ENCODE assay signal across 9 mouse cellular contexts in genomic region chrX:73774802-73775483, GRCm38 (mm10). TPM values are rescaled to one million over a fixed set of nuclear protein-coding genes. Genes with fewer than 3 reads are reported as not detected.
DNase-seq lines count a peak whose midpoint lies in the region; ATAC-seq and TF ChIP-seq lines count a peak whose summit lies in the region.
"Had no signal": no experiment of that assay in that cellular context is flagged by ENCODE, and none has a peak within 500 bp of the region (broad histone marks: within the 10 kb centered on the region; RNA-seq: fewer than 3 reads in every experiment).

No protein-coding gene starts in this region.

- 0 out of 2 replicates have a peak, but pooled peaks cover 5% of the 10 kb centered on the region for H3K27me3 ChIP-seq in heart, embryonic 12.5 days (replicated peaks)
- H3K27me3 ChIP-seq in kidney, postnatal 0 days (ENCODE audit: insufficient read depth, low read length), result no peaks in the 10 kb centered on the region
- no peaks in the 10 kb centered on the region for H3K27me3 ChIP-seq in neural tube, embryonic 13.5 days
- H3K27me3 ChIP-seq: embryonic facial prominence, embryonic 15.5 days had no signal

- no peaks in the 10 kb centered on the region for H3K9me3 ChIP-seq in heart, embryonic 12.5 days (replicated peaks)
- H3K9me3 ChIP-seq in kidney, postnatal 0 days (replicated peaks; ENCODE audit: low read length), result no peaks in the 10 kb centered on the region
- no peaks in the 10 kb centered on the region for H3K9me3 ChIP-seq in neural tube, embryonic 13.5 days
- H3K9me3 ChIP-seq: embryonic facial prominence, embryonic 15.5 days had no signal

- no peak for TF ChIP-seq CTCF in kidney, postnatal 0 days (IDR thresholded peaks at IDR 0.05; ENCODE audit: low read depth)

- H3K36me3 ChIP-seq in heart, embryonic 12.5 days, result peaks cover 43% of the 10 kb centered on the region
- H3K36me3 ChIP-seq in kidney, postnatal 0 days (ENCODE audit: insufficient read depth, low read length), result peaks cover 4% of the 10 kb centered on the region; the same call in 1 of the 2 replicates
- H3K36me3 ChIP-seq in neural tube, embryonic 13.5 days, result peaks cover 38% of the 10 kb centered on the region

- intact Hi-C loops in left cerebral cortex, postnatal 4 days (cut with DNase I), result no loop called here

- peak overlapping the region; percentile 68 for H3K4me2 ChIP-seq in heart, embryonic 12.5 days
- H3K4me2 ChIP-seq in kidney, postnatal 0 days (ENCODE audit: low read length), result no peak overlapping the region
- H3K4me2 ChIP-seq in neural tube, embryonic 13.5 days, result no peak overlapping the region
- H3K4me2 ChIP-seq: embryonic facial prominence, embryonic 15.5 days had no signal

- peak; percentile 10 for DNase-seq in left cerebral cortex, postnatal 4 days
- no peak for DNase-seq in left cerebral cortex, adult 11 months (ENCODE audit: low spot score)
- peak; percentile 63 for DNase-seq in kidney, postnatal 0 days (ENCODE audit: low spot score)
- DNase-seq in spleen, adult 18-20 months, result no peak
- DNase-seq in layer of hippocampus, postnatal 10 days (ENCODE audit: low spot score in 2 of 2), result no peak
- DNase-seq in thymus, postnatal 36 days, result no peak

- ATAC-seq in heart, embryonic 12.5 days (ENCODE audit: insufficient number of reproducible peaks, low FRiP score), result peak; percentile 40; the same call in 1 of the 2 replicates
- peak; percentile 41; the same call in 1 of the 2 replicates for ATAC-seq in kidney, postnatal 0 days (replicated peaks; ENCODE audit: low FRiP score, low read depth)
- peak; percentile 41; the same call in 1 of the 2 replicates for ATAC-seq in neural tube, embryonic 13.5 days (ENCODE audit: low read depth)

- H3K4me1 ChIP-seq in heart, embryonic 12.5 days (replicated peaks), result peaks cover 27% of the 10 kb centered on the region
- H3K4me1 ChIP-seq in kidney, postnatal 0 days (replicated peaks; ENCODE audit: insufficient read depth, low read length), result no peaks in the 10 kb centered on the region
- H3K4me1 ChIP-seq in neural tube, embryonic 13.5 days (replicated peaks), result peaks cover 6% of the 10 kb centered on the region
- H3K4me1 ChIP-seq: embryonic facial prominence, embryonic 15.5 days had no signal

- H3K4me3 ChIP-seq in heart, embryonic 12.5 days, result peak overlapping the region; percentile 45
- no peak overlapping the region for H3K4me3 ChIP-seq in kidney, postnatal 0 days (replicated peaks; ENCODE audit: low read depth, low read length)
- H3K4me3 ChIP-seq in neural tube, embryonic 13.5 days, result no peak overlapping the region
- H3K4me3 ChIP-seq: embryonic facial prominence, embryonic 15.5 days had no signal

- peak overlapping the region; percentile 94 for H3K27ac ChIP-seq in heart, embryonic 12.5 days (ENCODE audit: poor library complexity, severe bottlenecking)
- H3K27ac ChIP-seq in kidney, postnatal 0 days, result 0 out of 2 replicates have a peak overlapping the region, but pooled peaks have one; percentile 28
- 0 out of 2 replicates have a peak overlapping the region, but pooled peaks have one; percentile 33 for H3K27ac ChIP-seq in neural tube, embryonic 13.5 days (replicated peaks)
- H3K27ac ChIP-seq: embryonic facial prominence, embryonic 15.5 days had no signal

- 50% methylated on average over 10 of the region's 10 CpGs for WGBS in heart, embryonic 12.5 days
- WGBS in kidney, postnatal 0 days, result 69% methylated on average over 10 of the region's 10 CpGs
- 73% methylated on average over 10 of the region's 10 CpGs for WGBS in neural tube, embryonic 13.5 days

- H3K9ac ChIP-seq in heart, embryonic 12.5 days, result peak overlapping the region; percentile 72
- no peak overlapping the region for H3K9ac ChIP-seq in kidney, postnatal 0 days (ENCODE audit: low read depth, low read length)
- no peak overlapping the region for H3K9ac ChIP-seq in neural tube, embryonic 13.5 days
- H3K9ac ChIP-seq: embryonic facial prominence, embryonic 15.5 days had no signal

RNA-seq across cellular contexts. Expression of gene Srpk3, which starts 0.7 kb away (rescaled TPM):
- 1 to 10 TPM; 1.0 to 1.1 TPM for total RNA-seq in left cerebral cortex, postnatal 4 days (2021)
- polyA plus RNA-seq in heart, embryonic 12.5 days (2016; fragmentation: Nextera tagmentation; extraction: Ambion mirVana), result 72.5 and 75.2 TPM in 2 replicates
- 2.4 TPM in 2 replicates for polyA plus RNA-seq in kidney, postnatal 0 days (2015; fragmentation: Nextera tagmentation; extraction: Ambion mirVana)
- polyA plus RNA-seq in neural tube, embryonic 13.5 days (2015; fragmentation: Nextera tagmentation; extraction: Ambion mirVana), result 2.6 and 5.1 TPM in 2 replicates
- total RNA-seq in layer of hippocampus, postnatal 10 days (2021), result 1 to 10 TPM; 2.2 to 3.8 TPM

RNA-seq across cellular contexts. Expression of gene Idh3g, which starts 11.8 kb away (rescaled TPM):
- total RNA-seq in left cerebral cortex, postnatal 4 days (2021), result 100 to 1,000 TPM; 118 to 127 TPM
- polyA plus RNA-seq in heart, embryonic 12.5 days (2016; fragmentation: Nextera tagmentation; extraction: Ambion mirVana), result 270 and 279 TPM in 2 replicates
- 256 and 265 TPM in 2 replicates for polyA plus RNA-seq in kidney, postnatal 0 days (2015; fragmentation: Nextera tagmentation; extraction: Ambion mirVana)
- polyA plus RNA-seq in neural tube, embryonic 13.5 days (2015; fragmentation: Nextera tagmentation; extraction: Ambion mirVana), result 226 and 232 TPM in 2 replicates
- 100 to 1,000 TPM; 151 to 157 TPM for total RNA-seq in layer of hippocampus, postnatal 10 days (2021)

RNA-seq across cellular contexts. Expression of gene Ssr4, which starts 11.9 kb away (rescaled TPM):
- 100 to 1,000 TPM; 100 to 104 TPM for total RNA-seq in left cerebral cortex, postnatal 4 days (2021)
- 144 and 145 TPM in 2 replicates for polyA plus RNA-seq in heart, embryonic 12.5 days (2016; fragmentation: Nextera tagmentation; extraction: Ambion mirVana)
- 260 and 283 TPM in 2 replicates for polyA plus RNA-seq in kidney, postnatal 0 days (2015; fragmentation: Nextera tagmentation; extraction: Ambion mirVana)
- polyA plus RNA-seq in neural tube, embryonic 13.5 days (2015; fragmentation: Nextera tagmentation; extraction: Ambion mirVana), result 144 and 160 TPM in 2 replicates
- 100 to 1,000 TPM; 101 to 104 TPM for total RNA-seq in layer of hippocampus, postnatal 10 days (2021)

RNA-seq across cellular contexts. Expression of gene Plxnb3, which starts 18.1 kb away (rescaled TPM):
- total RNA-seq in left cerebral cortex, postnatal 4 days (2021), result 1 to 10 TPM; 1.4 to 1.7 TPM
- 0.43 and 0.62 TPM in 2 replicates for polyA plus RNA-seq in heart, embryonic 12.5 days (2016; fragmentation: Nextera tagmentation; extraction: Ambion mirVana)
- polyA plus RNA-seq in kidney, postnatal 0 days (2015; fragmentation: Nextera tagmentation; extraction: Ambion mirVana), result 0.14 and 0.15 TPM in 2 replicates
- 0.50 and 0.73 TPM in 2 replicates for polyA plus RNA-seq in neural tube, embryonic 13.5 days (2015; fragmentation: Nextera tagmentation; extraction: Ambion mirVana)
- total RNA-seq in layer of hippocampus, postnatal 10 days (2021), result 1 to 10 TPM; 6.5 to 7.9 TPM

RNA-seq across cellular contexts. Expression of gene Pdzd4, which starts 49.8 kb away (rescaled TPM):
- 100 to 1,000 TPM; 174 to 186 TPM for total RNA-seq in left cerebral cortex, postnatal 4 days (2021)
- polyA plus RNA-seq in heart, embryonic 12.5 days (2016; fragmentation: Nextera tagmentation; extraction: Ambion mirVana), result 0.42 and 0.54 TPM in 2 replicates
- polyA plus RNA-seq in kidney, postnatal 0 days (2015; fragmentation: Nextera tagmentation; extraction: Ambion mirVana), result 0.37 and 0.48 TPM in 2 replicates
- 2.6 and 3.2 TPM in 2 replicates for polyA plus RNA-seq in neural tube, embryonic 13.5 days (2015; fragmentation: Nextera tagmentation; extraction: Ambion mirVana)
- 100 to 1,000 TPM; 110 to 111 TPM for total RNA-seq in layer of hippocampus, postnatal 10 days (2021)

Comparison
In these comparisons a context has a peak if more than half of its experiments do, and no peak if none do; other contexts are left out.
1. DNase-seq: peak in left cerebral cortex, postnatal 4 days (single experiment) and kidney, postnatal 0 days (single experiment); none in left cerebral cortex, adult 11 months (single experiment), spleen, adult 18-20 months (0 of 2), layer of hippocampus, postnatal 10 days (0 of 2) and thymus, postnatal 36 days (0 of 2).
2. H3K27ac ChIP-seq: peak in every context shown above with its lines; median percentile 94 in heart, embryonic 12.5 days; 33 in neural tube, embryonic 13.5 days; 28 in kidney, postnatal 0 days.
3. RNA of gene Srpk3, which starts 0.7 kb away (polyA plus RNA-seq): 72.5 to 75.2 TPM in heart, embryonic 12.5 days; 2.6 to 5.1 TPM in neural tube, embryonic 13.5 days and 2.4 TPM in kidney, postnatal 0 days; every median in the first group is over 10 times any median in the second.
4. Peak in every context shown above with its lines, with median percentiles within 50 percentile points of each other: ATAC-seq.